Comparison of ENCODE assay signal across 12 mouse cellular contexts in genomic region chr16:3256051-3256450, GRCm38 (mm10).
"Had no signal": no experiment of that assay in that cellular context is flagged by ENCODE, and none has a peak within 500 bp of the region (broad histone marks: within the 10 kb centered on the region; RNA-seq: fewer than 3 reads in every experiment).

No protein-coding gene starts in this region.

- DNase-seq: left cerebral cortex, postnatal 4 days; liver; liver, embryonic 13.5 days; liver, postnatal 0 days; lung, adult 18-20 months; lung, adult 2 months; lung, embryonic 14.5 days; lung, postnatal 10 days; lung, postnatal 14 days; lung, postnatal 36 days; lung, postnatal 4 days; midbrain, embryonic 14.5 days had no signal
